Mouse (Mus musculus) urinary bladder, postnatal 10 days (tissue): ENCODE data around the gene Olfml2b.

ENCODE experiments used
- DNase-seq: peaks from one replicate; pipeline ENCODE4 v3.0.0; 2022; ENCODE audit warnings: low spot score

Gene Olfml2b

GRCm38 (mm10) chr1:170731865-170732595 lies 87.7 kb downstream of the Olfml2b start:
- DNase-seq = no peak
